Mouse (Mus musculus) stomach, postnatal 0 days (tissue): Measurements from ENCODE around the gene Il34.

Experiments
- CTCF ChIP-seq: IDR thresholded peaks from 2 replicates; pipeline ENCODE4 v1.5.1; 2016; ENCODE audit warnings: antibody characterized with exemption, low read depth, mild to moderate bottlenecking, moderate library complexity
- EP300 ChIP-seq: optimal IDR thresholded peaks from 2 replicates; pipeline ENCODE3; 2016; ENCODE audit warnings: antibody characterized with exemption

- TF ChIP-seq CTCF, result no peak
- no peak for TF ChIP-seq EP300
Measured at GRCm38 (mm10) chr8:110699501-110699900, 106.2 kb downstream of the Il34 start.
